Mouse (Mus musculus): ENCODE results near the gene Trim71. TPM values are rescaled to one million over a fixed set of nuclear protein-coding genes. Genes with fewer than 3 reads are reported as not detected.

The Trim71 gene
- polyA plus RNA-seq, 1 experiment, result not detected

GRCm38 (mm10) chr9:114562919-114563751 is 1.0 kb downstream of the Trim71 start:
- under 1% methylated on average over 104 of the region's 122 CpGs for WGBS
- Histone ChIP-seq H3K36me3 (ENCODE audit: control insufficient read depth, insufficient read depth, low read length) (no peaks in the 10 kb centered on the region), H3K27me3 (ENCODE audit: control insufficient read depth, insufficient read depth, low read length) (peaks cover 68% of the 10 kb centered on the region), H3K4me1 (ENCODE audit: control insufficient read depth, insufficient read depth, insufficient read length, low read length) (peaks cover 9% of the 10 kb centered on the region; the same call in 1 of the 2 replicates), H3K27ac (ENCODE audit: insufficient read depth, low read depth, low read length) (no peak overlapping the region), H3K4me3 (ENCODE audit: low read depth, low read length) (peak overlapping the region; percentile 59)
- TF ChIP-seq POLR2A (IDR thresholded peaks at IDR 0.05; ENCODE audit: low read depth, low read length) (no peak), CTCF (IDR thresholded peaks at IDR 0.05; ENCODE audit: extremely low read depth, insufficient read length, insufficient replicate concordance, low read depth, low read length) (no peak)

GRCm38 (mm10) chr9:114562031-114562918 is 1.9 kb downstream of the Trim71 start:
- no peak for TF ChIP-seq CTCF (IDR thresholded peaks at IDR 0.05; ENCODE audit: extremely low read depth, insufficient read length, insufficient replicate concordance, low read depth, low read length)
- TF ChIP-seq POLR2A (IDR thresholded peaks at IDR 0.05; ENCODE audit: low read depth, low read length), result no peak
- Histone ChIP-seq H3K27ac (ENCODE audit: insufficient read depth, low read depth, low read length) (no peak overlapping the region), H3K36me3 (ENCODE audit: control insufficient read depth, insufficient read depth, low read length) (no peaks in the 10 kb centered on the region), H3K4me1 (ENCODE audit: control insufficient read depth, insufficient read depth, insufficient read length, low read length) (peaks cover 9% of the 10 kb centered on the region; the same call in 1 of the 2 replicates), H3K27me3 (ENCODE audit: control insufficient read depth, insufficient read depth, low read length) (peaks cover 69% of the 10 kb centered on the region), H3K4me3 (ENCODE audit: low read depth, low read length) (peak overlapping the region; percentile 59; the same call in 1 of the 2 replicates)
- WGBS, result 1% methylated on average over 101 of the region's 101 CpGs

DNA sequence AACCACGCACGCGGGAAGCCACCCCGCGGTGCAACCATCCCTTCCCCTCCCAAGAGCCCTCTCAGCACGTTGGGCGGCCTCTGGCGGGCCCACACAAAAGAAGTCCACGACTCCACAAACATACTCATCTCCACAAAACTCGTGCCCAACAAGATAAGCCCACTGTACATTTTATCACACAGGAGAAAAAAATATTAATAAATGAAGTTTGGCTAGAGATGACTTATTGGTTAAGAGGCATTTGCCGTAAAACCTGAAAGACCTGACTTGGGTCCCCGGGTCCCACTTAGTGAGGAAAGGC is 2.5 kb downstream of the Trim71 start:
- Histone ChIP-seq H3K27me3 (ENCODE audit: control insufficient read depth, insufficient read depth, low read length) (peaks cover 69% of the 10 kb centered on the region), H3K36me3 (ENCODE audit: control insufficient read depth, insufficient read depth, low read length) (no peaks in the 10 kb centered on the region), H3K27ac (ENCODE audit: insufficient read depth, low read depth, low read length) (no peak overlapping the region), H3K4me1 (ENCODE audit: control insufficient read depth, insufficient read depth, insufficient read length, low read length) (peaks cover 9% of the 10 kb centered on the region; the same call in 1 of the 2 replicates), H3K4me3 (ENCODE audit: low read depth, low read length) (no peak overlapping the region)
- no peak for TF ChIP-seq POLR2A (IDR thresholded peaks at IDR 0.05; ENCODE audit: low read depth, low read length)
- no peak for TF ChIP-seq CTCF (IDR thresholded peaks at IDR 0.05; ENCODE audit: extremely low read depth, insufficient read length, insufficient replicate concordance, low read depth, low read length)
- 8% methylated on average over 12 of the region's 12 CpGs for WGBS

- no peak for TF ChIP-seq POLR2A (IDR thresholded peaks at IDR 0.05; ENCODE audit: low read depth, low read length)
- no peak for TF ChIP-seq CTCF (IDR thresholded peaks at IDR 0.05; ENCODE audit: extremely low read depth, insufficient read length, insufficient replicate concordance, low read depth, low read length)
- peaks cover 9% of the 10 kb centered on the region; the same call in 1 of the 2 replicates for H3K4me1 ChIP-seq (ENCODE audit: control insufficient read depth, insufficient read depth, insufficient read length, low read length)
- no peak overlapping the region for H3K27ac ChIP-seq (ENCODE audit: insufficient read depth, low read depth, low read length)
- 8% methylated on average over 36 of the region's 36 CpGs for WGBS
- H3K36me3 ChIP-seq (ENCODE audit: control insufficient read depth, insufficient read depth, low read length), result no peaks in the 10 kb centered on the region
- H3K4me3 ChIP-seq (ENCODE audit: low read depth, low read length), result no peak overlapping the region
- H3K27me3 ChIP-seq (ENCODE audit: control insufficient read depth, insufficient read depth, low read length), result peaks cover 74% of the 10 kb centered on the region
These were observed 3.1 kb downstream of the Trim71 start for GRCm38 (mm10) chr9:114560771-114561670.

GRCm38 (mm10) chr9:114560141-114560540 is 4.0 kb downstream of the Trim71 start:
- TF ChIP-seq POLR2A (IDR thresholded peaks at IDR 0.05; ENCODE audit: low read depth, low read length), result no peak
- TF ChIP-seq CTCF (IDR thresholded peaks at IDR 0.05; ENCODE audit: extremely low read depth, insufficient read length, insufficient replicate concordance, low read depth, low read length), result no peak
- Histone ChIP-seq H3K27ac (ENCODE audit: insufficient read depth, low read depth, low read length) (no peak overlapping the region), H3K27me3 (ENCODE audit: control insufficient read depth, insufficient read depth, low read length) (peaks cover 74% of the 10 kb centered on the region), H3K4me3 (ENCODE audit: low read depth, low read length) (no peak overlapping the region), H3K36me3 (ENCODE audit: control insufficient read depth, insufficient read depth, low read length) (no peaks in the 10 kb centered on the region), H3K4me1 (ENCODE audit: control insufficient read depth, insufficient read depth, insufficient read length, low read length) (peaks cover 9% of the 10 kb centered on the region; the same call in 1 of the 2 replicates)
- WGBS, result 31% methylated on average over 7 of the region's 7 CpGs

GRCm38 (mm10) chr9:114557086-114557485 is 7.1 kb downstream of the Trim71 start:
- Histone ChIP-seq H3K4me1 (ENCODE audit: control insufficient read depth, insufficient read depth, insufficient read length, low read length) (no peaks in the 10 kb centered on the region), H3K36me3 (ENCODE audit: control insufficient read depth, insufficient read depth, low read length) (no peaks in the 10 kb centered on the region), H3K27me3 (ENCODE audit: control insufficient read depth, insufficient read depth, low read length) (peaks cover 43% of the 10 kb centered on the region), H3K27ac (ENCODE audit: insufficient read depth, low read depth, low read length) (no peak overlapping the region), H3K4me3 (ENCODE audit: low read depth, low read length) (no peak overlapping the region)
- 29% methylated on average over 7 of the region's 7 CpGs for WGBS
- no peak for TF ChIP-seq POLR2A (IDR thresholded peaks at IDR 0.05; ENCODE audit: low read depth, low read length)
- TF ChIP-seq CTCF (IDR thresholded peaks at IDR 0.05; ENCODE audit: extremely low read depth, insufficient read length, insufficient replicate concordance, low read depth, low read length), result no peak

Data from small intestine, adult 2 months (tissue).